Mouse (Mus musculus) adrenal gland, postnatal 25 days (tissue): Measurements from ENCODE around the gene Gm6525. TPM values are rescaled to one million over a fixed set of nuclear protein-coding genes. Genes with fewer than 3 reads are reported as not detected.
A peak's percentile ranks its signal among the peaks of the same experiment; 100 is the strongest.

Source experiments
- DNase-seq: peaks from one replicate; pipeline ENCODE4 v3.0.0; 2021; ENCODE audit warnings: mixed read lengths
- total RNA-seq: library from RNA; stranded (reverse); gene quantifications from 2 replicates; pipeline ENCODE4 v1.2.3, GENCODE M21; 2021

The Gm6525 gene
- total RNA-seq, 1 experiment from 2014 or later: 0.30 TPM

GRCm38 (mm10) chr3:84214501-84214900 lies 40.6 kb downstream of the Gm6525 start:
- peak; percentile 59 for DNase-seq

- DNase-seq: no peak
Measured at GRCm38 (mm10) chr3:84215253-84215652, 41.3 kb downstream of the Gm6525 start.

GRCm38 (mm10) chr3:84215743-84216360 lies 41.9 kb downstream of the Gm6525 start:
- DNase-seq: no peak

GRCm38 (mm10) chr3:84217118-84217960 lies 43.4 kb downstream of the Gm6525 start:
- no peak for DNase-seq

- DNase-seq: no peak
Measured at GRCm38 (mm10) chr3:84217961-84218351, 44.1 kb downstream of the Gm6525 start.

GRCm38 (mm10) chr3:84218498-84218897 lies 44.6 kb downstream of the Gm6525 start:
- no peak for DNase-seq

- DNase-seq: no peak
Measured at GRCm38 (mm10) chr3:84219166-84219710, 45.3 kb downstream of the Gm6525 start.

GRCm38 (mm10) chr3:84219720-84220273 lies 45.9 kb downstream of the Gm6525 start:
- no peak for DNase-seq

GRCm38 (mm10) chr3:84220326-84220725 lies 46.4 kb downstream of the Gm6525 start:
- DNase-seq: no peak

- peak; percentile 71 for DNase-seq
Measured at GRCm38 (mm10) chr3:84220748-84221147, 46.8 kb downstream of the Gm6525 start.

Other genes starting within 250 kb of the Gm6525 start
- 48.2 and 56.9 TPM in 2 replicates for gene Tmem131l, start 133.9 kb upstream of the Gm6525 start, total RNA-seq
- 18.7 and 18.8 TPM in 2 replicates for gene Mnd1, start 18.3 kb upstream of the Gm6525 start, total RNA-seq
- 71.7 and 83.1 TPM in 2 replicates for gene Trim2, start 132.8 kb downstream of the Gm6525 start, total RNA-seq